Mouse (Mus musculus): Measurements from ENCODE around the gene Clybl. TPM values are rescaled to one million over a fixed set of nuclear protein-coding genes. Genes with fewer than 3 reads are reported as not detected.

The Clybl gene
- polyA plus RNA-seq, 1 experiment from 2014 or later, result 19.9 TPM

DNA sequence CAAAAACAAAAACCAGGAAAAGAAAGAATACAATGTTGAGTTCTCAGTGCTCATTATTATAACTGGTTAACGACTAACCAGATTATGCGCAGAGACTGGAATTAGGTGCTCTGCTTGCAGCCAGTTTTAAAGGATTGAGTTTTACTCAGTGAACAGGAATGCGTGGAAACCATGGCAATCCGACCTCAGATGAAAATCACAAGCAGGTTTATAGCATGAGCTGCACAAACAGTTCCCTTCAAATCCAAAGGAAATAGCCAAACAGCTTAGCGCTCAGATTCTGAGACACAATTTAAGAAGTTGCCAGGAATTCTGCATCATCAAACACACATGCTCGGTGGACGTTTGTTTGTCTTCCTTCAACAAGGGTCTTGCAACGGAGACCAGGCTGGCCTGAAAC, 187.0 kb downstream of the Clybl start:
- no peaks in the 10 kb centered on the region for H3K9me3 ChIP-seq
- no peak overlapping the region for H3K27ac ChIP-seq
- no peak overlapping the region for H3K4me2 ChIP-seq
- H3K36me3 ChIP-seq, result no peaks in the 10 kb centered on the region
- peaks cover 2% of the 10 kb centered on the region for H3K4me1 ChIP-seq
- no peak overlapping the region for H3K9ac ChIP-seq
- H3K27me3 ChIP-seq, result peaks cover 6% of the 10 kb centered on the region; the same call in 1 of the 2 replicates
- H3K4me3 ChIP-seq, result no peak overlapping the region
- ATAC-seq (ENCODE audit: insufficient number of reproducible peaks, insufficient read depth, low FRiP score, low TSS enrichment, low read depth), result no peak
- WGBS, result 48% methylated on average over 8 of the region's 8 CpGs

DNA sequence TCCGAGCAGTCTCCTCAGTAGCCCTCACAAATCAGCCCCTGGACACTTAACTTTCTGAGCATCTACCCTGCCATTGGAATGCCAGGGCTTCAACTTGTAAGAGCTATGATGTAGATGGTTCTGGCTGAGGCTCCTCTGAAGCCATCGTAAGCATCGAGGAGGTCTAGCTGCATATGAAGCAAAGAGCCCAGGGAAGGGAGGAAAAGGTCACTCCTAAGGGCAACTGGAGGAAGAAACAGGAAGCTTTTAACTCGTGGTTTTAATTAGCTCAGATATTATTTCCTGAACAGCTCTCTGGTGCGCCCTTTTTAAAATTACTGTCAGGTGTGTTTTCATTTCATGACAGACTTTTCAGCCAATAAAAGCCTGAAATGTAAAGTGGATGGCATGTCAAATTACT, 190.5 kb downstream of the Clybl start:
- H3K9ac ChIP-seq, result no peak overlapping the region
- no peak overlapping the region for H3K4me2 ChIP-seq
- H3K4me1 ChIP-seq, result peaks cover 12% of the 10 kb centered on the region
- no peaks in the 10 kb centered on the region for H3K9me3 ChIP-seq
- no peaks in the 10 kb centered on the region for H3K36me3 ChIP-seq
- no peak overlapping the region for H3K27ac ChIP-seq
- no peak overlapping the region for H3K4me3 ChIP-seq
- H3K27me3 ChIP-seq, result peaks cover 27% of the 10 kb centered on the region
- ATAC-seq (ENCODE audit: insufficient number of reproducible peaks, insufficient read depth, low FRiP score, low TSS enrichment, low read depth), result no peak
- WGBS, result 24% methylated on average over 5 of the region's 5 CpGs

DNA sequence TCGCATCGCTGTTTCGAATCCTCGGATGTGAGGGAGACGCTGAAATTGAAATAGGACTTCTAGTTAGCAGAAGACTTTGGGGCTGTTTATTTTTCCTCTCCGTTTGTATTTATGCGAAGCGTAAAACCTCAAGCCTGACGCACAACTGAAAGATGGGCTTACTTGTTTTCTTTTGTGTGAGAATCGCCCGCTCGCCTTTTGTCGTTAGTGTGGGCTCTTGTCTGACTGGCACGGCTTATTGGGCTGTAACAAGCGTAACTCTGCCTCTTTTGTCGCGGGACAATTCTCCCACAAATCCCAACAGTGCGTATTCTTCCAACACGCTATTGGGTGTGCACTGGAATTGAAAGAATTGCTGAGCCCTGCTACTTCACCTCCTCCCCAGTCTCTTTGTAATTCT, 192.0 kb downstream of the Clybl start:
- H3K27ac ChIP-seq, result no peak overlapping the region
- no peaks in the 10 kb centered on the region for H3K36me3 ChIP-seq
- no peak for ATAC-seq (ENCODE audit: insufficient number of reproducible peaks, insufficient read depth, low FRiP score, low TSS enrichment, low read depth)
- H3K4me2 ChIP-seq, result peak overlapping the region; percentile 41
- peak overlapping the region; percentile 18 for H3K4me3 ChIP-seq
- peaks cover 30% of the 10 kb centered on the region for H3K27me3 ChIP-seq
- no peaks in the 10 kb centered on the region for H3K9me3 ChIP-seq
- H3K4me1 ChIP-seq, result peaks cover 14% of the 10 kb centered on the region
- 18% methylated on average over 19 of the region's 19 CpGs for WGBS
- H3K9ac ChIP-seq, result no peak overlapping the region

DNA sequence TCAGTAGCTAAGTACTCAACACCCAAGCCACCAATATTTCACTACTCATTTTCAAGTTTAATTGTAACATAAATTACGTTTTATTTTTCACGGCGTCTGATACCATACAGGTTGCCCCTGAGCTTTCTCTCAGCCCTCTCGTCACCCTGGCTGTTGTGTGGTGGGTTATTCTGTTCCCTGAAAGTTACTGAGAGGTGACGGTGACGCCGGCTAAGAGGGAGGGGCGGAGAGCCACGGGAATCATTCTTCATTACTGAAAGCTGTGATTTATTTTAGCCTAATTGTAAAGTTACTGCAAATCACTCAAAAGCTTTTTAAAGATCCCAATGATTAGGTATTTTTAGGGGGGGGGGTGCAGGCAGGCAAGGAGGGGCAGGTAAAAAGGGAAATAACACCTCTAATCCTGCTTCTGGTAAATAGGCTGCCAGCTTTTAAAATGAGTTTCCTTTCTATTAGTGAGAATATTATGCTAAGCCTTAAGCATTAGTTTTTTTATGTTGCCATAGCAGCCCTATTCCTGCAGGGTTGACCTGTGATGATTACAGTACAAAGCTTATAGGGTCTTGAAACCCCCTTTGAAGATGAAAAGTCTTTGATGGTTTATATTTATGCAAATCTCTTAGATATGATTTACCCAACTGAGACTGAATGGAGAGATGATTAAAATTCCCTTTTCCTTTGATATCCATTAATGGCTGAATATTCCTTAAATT, 192.9 kb downstream of the Clybl start:
- ATAC-seq (ENCODE audit: insufficient number of reproducible peaks, insufficient read depth, low FRiP score, low TSS enrichment, low read depth), result no peak
- 14% methylated on average over 9 of the region's 9 CpGs for WGBS
- Histone ChIP-seq H3K4me3 (no peak overlapping the region), H3K9ac (no peak overlapping the region), H3K4me1 (peaks cover 14% of the 10 kb centered on the region), H3K36me3 (no peaks in the 10 kb centered on the region), H3K27ac (no peak overlapping the region), H3K27me3 (peaks cover 34% of the 10 kb centered on the region), H3K9me3 (no peaks in the 10 kb centered on the region), H3K4me2 (no peak overlapping the region)

DNA sequence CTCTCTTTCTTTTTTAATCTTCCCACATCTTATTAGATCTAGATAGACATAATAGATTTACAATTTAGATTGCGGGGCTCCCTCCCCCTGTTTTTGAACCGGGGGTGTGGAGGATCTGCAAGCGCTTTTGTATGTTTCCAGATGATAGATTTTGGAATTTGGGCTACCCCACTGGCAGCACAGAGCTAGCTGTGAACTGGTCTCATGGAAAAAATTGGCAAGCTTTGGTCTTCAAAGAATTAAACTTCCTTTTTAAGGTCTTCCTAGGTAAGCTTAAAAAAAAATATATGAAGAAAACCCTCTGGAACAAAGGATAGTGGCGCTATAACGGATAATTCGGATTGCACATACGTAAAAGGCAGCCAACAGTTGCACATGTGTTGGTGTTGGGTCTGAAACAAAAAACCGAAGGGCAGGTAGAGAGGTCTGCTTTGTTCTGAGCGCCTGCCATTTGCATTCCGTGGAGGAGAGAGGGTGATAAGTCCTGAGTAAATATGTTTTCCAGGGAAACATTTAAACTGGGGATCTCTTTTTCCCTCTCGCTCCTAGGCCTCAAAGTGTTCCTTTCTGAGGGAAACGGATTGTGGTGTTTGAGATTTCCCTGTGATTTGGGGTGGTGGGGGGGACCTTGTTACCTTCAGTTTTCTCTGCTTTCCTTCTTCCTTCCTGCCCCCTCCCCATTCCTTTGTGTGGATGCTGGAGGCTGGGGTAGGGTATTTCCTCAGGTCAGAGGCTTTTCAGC, 193.7 kb downstream of the Clybl start:
- Histone ChIP-seq H3K4me1 (peaks cover 14% of the 10 kb centered on the region), H3K27me3 (peaks cover 34% of the 10 kb centered on the region), H3K36me3 (no peaks in the 10 kb centered on the region), H3K9me3 (no peaks in the 10 kb centered on the region), H3K27ac (no peak overlapping the region), H3K4me2 (no peak overlapping the region), H3K4me3 (no peak overlapping the region), H3K9ac (no peak overlapping the region)
- ATAC-seq (ENCODE audit: insufficient number of reproducible peaks, insufficient read depth, low FRiP score, low TSS enrichment, low read depth), result no peak
- WGBS, result 52% methylated on average over 12 of the region's 12 CpGs

DNA sequence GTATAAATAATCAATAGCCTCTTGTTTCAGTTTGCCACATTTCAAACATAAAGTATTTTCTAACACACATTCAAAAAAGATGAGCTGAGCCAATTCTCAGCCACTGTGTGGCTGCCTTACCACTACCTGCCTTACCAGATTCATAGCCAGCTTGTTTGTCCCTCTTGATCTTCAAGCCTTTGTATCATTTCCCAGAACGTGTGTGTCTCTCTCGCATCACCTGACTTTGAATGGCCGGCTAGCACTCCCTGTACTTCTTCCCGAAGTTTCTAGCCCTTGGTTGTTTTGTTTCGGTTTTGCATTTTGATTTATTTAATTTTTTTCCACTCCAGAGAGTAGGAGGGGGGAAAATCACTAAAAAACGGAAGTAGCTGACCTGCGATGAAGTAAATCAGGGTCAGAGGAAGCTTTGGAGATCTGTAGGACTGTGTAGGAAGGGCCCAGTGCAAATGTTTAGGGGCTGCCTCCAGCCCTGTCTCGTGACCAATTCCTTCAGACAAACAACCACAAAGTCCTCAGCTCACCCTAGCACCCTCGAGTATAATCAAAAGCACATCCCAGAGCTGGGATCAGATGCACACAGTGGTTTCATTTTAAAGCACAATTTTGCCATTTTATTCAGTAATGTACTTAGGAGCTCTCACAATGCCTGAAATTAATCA, 195.1 kb downstream of the Clybl start:
- Histone ChIP-seq H3K4me2 (no peak overlapping the region), H3K27ac (no peak overlapping the region), H3K9me3 (no peaks in the 10 kb centered on the region), H3K9ac (no peak overlapping the region), H3K27me3 (peaks cover 34% of the 10 kb centered on the region), H3K36me3 (no peaks in the 10 kb centered on the region), H3K4me3 (no peak overlapping the region), H3K4me1 (peaks cover 14% of the 10 kb centered on the region)
- whole genome bisulfite sequencing, result 47% methylated on average over 9 of the region's 9 CpGs
- no peak for ATAC-seq (ENCODE audit: insufficient number of reproducible peaks, insufficient read depth, low FRiP score, low TSS enrichment, low read depth)

DNA sequence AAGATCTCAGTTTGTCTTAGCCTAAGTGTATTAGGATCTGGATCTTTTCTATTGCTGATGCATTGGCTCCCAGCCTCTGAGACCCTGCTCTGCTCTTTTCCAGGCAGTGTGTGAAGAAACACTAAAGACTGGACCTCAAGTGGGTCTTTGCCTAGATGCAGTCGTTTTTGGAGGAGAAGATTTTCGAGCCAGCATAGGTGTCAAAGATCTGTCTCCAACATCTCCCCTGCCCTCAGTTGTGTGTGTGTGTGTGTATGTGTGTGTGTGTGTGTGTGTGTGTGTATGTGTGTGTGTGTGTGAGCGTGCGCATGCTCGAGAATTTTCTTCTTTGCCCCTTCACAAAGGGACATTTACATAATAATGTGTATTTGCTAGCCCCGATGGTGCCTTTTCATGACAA, 196.2 kb downstream of the Clybl start:
- Histone ChIP-seq H3K36me3 (no peaks in the 10 kb centered on the region), H3K27me3 (peaks cover 34% of the 10 kb centered on the region), H3K27ac (no peak overlapping the region), H3K4me2 (no peak overlapping the region), H3K4me3 (no peak overlapping the region), H3K9me3 (no peaks in the 10 kb centered on the region), H3K9ac (no peak overlapping the region), H3K4me1 (peaks cover 14% of the 10 kb centered on the region)
- ATAC-seq (ENCODE audit: insufficient number of reproducible peaks, insufficient read depth, low FRiP score, low TSS enrichment, low read depth), result no peak
- WGBS, result 82% methylated on average over 6 of the region's 6 CpGs

DNA sequence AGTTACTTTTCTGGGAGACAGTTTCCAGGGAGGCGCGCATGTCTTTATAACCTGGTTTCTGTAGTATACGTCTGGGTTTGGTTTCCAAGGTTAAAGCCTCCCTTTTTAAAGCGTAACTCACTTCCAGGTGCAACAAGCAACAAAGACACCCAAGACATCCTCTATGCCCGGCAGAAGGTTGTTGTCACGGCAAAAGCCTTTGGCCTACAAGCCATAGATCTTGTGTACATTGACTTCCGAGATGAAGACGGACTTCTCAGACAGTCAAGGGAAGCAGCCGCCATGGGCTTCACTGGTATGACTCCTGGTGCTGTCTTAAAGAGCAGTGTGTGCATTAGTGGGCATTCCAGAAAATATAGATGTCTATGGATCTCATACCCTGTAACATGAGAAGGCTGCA, 197.6 kb downstream of the Clybl start:
- no peak overlapping the region for H3K27ac ChIP-seq
- 87% methylated on average over 9 of the region's 9 CpGs for WGBS
- no peaks in the 10 kb centered on the region for H3K9me3 ChIP-seq
- no peak overlapping the region for H3K4me3 ChIP-seq
- H3K9ac ChIP-seq, result no peak overlapping the region
- H3K36me3 ChIP-seq, result no peaks in the 10 kb centered on the region
- no peak for ATAC-seq (ENCODE audit: insufficient number of reproducible peaks, insufficient read depth, low FRiP score, low TSS enrichment, low read depth)
- peaks cover 28% of the 10 kb centered on the region for H3K27me3 ChIP-seq
- peaks cover 9% of the 10 kb centered on the region for H3K4me1 ChIP-seq
- no peak overlapping the region for H3K4me2 ChIP-seq

DNA sequence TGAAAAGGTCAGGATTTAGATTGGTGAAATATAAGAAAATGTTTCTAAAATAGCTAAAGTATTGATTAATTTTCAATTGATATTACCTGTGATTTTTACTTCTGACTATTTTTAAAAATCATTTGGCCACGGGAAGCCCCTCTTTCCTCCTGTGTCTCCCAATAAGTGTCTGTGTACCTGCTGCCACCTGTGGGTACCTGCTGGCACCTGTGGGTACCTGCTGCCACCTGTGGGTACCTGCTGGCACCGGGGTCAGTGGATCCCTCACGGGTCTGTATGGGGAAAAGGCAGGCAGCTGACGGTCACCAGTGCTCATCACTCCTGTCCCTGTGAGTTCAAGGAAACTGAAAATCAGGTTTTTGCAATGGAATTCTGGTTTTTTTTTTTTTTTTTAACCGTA, 198.5 kb downstream of the Clybl start:
- H3K4me2 ChIP-seq, result no peak overlapping the region
- H3K4me1 ChIP-seq, result peaks cover 9% of the 10 kb centered on the region
- no peak overlapping the region for H3K9ac ChIP-seq
- WGBS, result 86% methylated on average over 5 of the region's 5 CpGs
- peaks cover 23% of the 10 kb centered on the region for H3K27me3 ChIP-seq
- ATAC-seq (ENCODE audit: insufficient number of reproducible peaks, insufficient read depth, low FRiP score, low TSS enrichment, low read depth), result no peak
- H3K27ac ChIP-seq, result no peak overlapping the region
- H3K9me3 ChIP-seq, result no peaks in the 10 kb centered on the region
- H3K36me3 ChIP-seq, result no peaks in the 10 kb centered on the region
- no peak overlapping the region for H3K4me3 ChIP-seq

DNA sequence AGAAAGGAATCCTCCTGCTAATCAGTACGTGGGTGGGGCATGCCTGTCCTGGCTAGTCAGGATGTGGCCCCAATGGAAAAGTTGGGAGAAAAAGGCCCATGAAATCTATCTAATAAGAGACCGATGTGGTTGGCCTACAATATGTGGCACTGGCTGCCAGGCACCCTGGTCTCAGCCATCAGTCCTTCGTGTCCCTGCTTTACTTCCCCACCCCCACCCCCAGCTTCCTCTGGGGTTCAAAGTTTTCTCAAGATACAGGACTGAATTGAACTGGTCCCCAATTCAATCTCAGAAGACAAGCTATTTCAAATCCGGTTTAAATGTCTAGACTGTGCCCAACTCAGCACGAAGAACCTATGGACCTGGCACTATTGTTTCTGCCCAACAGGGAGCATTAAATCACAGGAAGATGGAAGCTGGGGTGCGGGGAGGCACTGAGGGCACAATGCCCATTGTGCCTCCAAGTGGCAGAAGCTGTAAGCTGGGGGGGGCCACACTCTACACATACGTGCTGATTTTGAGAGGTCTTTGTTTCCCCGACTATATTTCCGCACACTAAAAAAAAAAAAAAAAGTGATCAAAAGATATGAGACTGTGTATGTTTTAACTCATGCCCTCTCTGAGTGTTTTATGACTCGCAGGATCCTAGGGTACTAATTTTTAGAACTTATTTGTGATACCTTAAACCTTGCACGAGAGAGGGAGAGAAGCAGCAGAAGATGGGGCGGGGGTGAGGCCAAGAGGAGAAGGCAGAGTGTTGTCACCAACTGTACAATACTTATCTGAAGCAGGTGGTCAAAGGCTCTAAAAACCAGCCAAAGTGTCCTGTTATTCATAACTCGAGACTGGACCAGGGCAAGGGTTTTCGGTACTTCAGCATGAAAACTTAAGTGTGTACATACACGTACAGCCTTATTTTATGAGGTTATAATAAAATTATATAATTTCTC, 199.7 kb downstream of the Clybl start:
- H3K4me3 ChIP-seq, result no peak overlapping the region
- ATAC-seq (ENCODE audit: insufficient number of reproducible peaks, insufficient read depth, low FRiP score, low TSS enrichment, low read depth), result no peak
- 75% methylated on average over 15 of the region's 15 CpGs for WGBS
- H3K9me3 ChIP-seq, result no peaks in the 10 kb centered on the region
- H3K9ac ChIP-seq, result no peak overlapping the region
- H3K36me3 ChIP-seq, result no peaks in the 10 kb centered on the region
- H3K4me1 ChIP-seq, result peaks cover 9% of the 10 kb centered on the region
- H3K4me2 ChIP-seq, result no peak overlapping the region
- H3K27me3 ChIP-seq, result 0 out of 2 replicates have a peak, but pooled peaks cover 16% of the 10 kb centered on the region
- H3K27ac ChIP-seq, result no peak overlapping the region

DNA sequence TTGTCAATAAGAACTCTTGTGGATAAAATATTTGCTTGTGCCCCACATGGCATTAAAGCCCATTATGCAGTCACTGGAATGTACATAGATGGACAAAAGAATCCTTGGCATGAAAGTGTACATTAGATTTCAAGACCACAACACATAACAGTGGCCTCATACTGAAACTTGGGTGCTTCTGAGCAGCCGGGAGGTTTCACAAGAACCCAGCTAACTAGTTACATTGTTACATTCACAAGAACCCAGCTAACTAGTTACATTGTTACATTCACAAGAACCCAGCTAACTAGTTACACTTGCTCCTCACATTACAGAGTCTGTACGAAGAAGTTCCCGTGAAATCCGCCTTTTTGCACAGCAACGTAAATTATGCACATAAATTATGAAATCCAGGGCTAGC, 200.8 kb downstream of the Clybl start:
- no peak overlapping the region for H3K9ac ChIP-seq
- H3K4me3 ChIP-seq, result no peak overlapping the region
- ATAC-seq (ENCODE audit: insufficient number of reproducible peaks, insufficient read depth, low FRiP score, low TSS enrichment, low read depth), result no peak
- H3K4me2 ChIP-seq, result no peak overlapping the region
- 80% methylated on average over 5 of the region's 5 CpGs for WGBS
- no peaks in the 10 kb centered on the region for H3K4me1 ChIP-seq
- H3K27me3 ChIP-seq, result 0 out of 2 replicates have a peak, but pooled peaks cover 14% of the 10 kb centered on the region
- H3K27ac ChIP-seq, result no peak overlapping the region
- H3K9me3 ChIP-seq, result no peaks in the 10 kb centered on the region
- H3K36me3 ChIP-seq, result no peaks in the 10 kb centered on the region
